Mouse (Mus musculus) megakaryocyte progenitor cell, adult 5-6 weeks (primary cell): Measurements from ENCODE around the gene Astl. TPM values are rescaled to one million over a fixed set of nuclear protein-coding genes. Genes with fewer than 3 reads are reported as not detected.
A peak's percentile ranks its signal among the peaks of the same experiment; 100 is the strongest.

Experiments
- ATAC-seq: replicated peaks from 2 replicates; pipeline ENCODE4 v1.8.0; 2016; ENCODE audit warnings: mild to moderate bottlenecking, moderate TSS enrichment, inconsistent platforms; ENCODE audit not compliant: poor library complexity
- total RNA-seq, 2 experiments: library from RNA; stranded (forward) in 1 of 2; stranded (reverse) in 1 of 2; fragments of 157-497, 149-512 nt in 1 of 2; fragments of 200-1000 nt in 1 of 2; gene quantifications; 2 replicates each; pipeline versions ENCODE4 v1.2.3 to v1.2.4; 2015 to 2017

The Astl gene
- total RNA-seq, 2 experiments from 2014 or later = 0.30 TPM; not detected in 1

DNA sequence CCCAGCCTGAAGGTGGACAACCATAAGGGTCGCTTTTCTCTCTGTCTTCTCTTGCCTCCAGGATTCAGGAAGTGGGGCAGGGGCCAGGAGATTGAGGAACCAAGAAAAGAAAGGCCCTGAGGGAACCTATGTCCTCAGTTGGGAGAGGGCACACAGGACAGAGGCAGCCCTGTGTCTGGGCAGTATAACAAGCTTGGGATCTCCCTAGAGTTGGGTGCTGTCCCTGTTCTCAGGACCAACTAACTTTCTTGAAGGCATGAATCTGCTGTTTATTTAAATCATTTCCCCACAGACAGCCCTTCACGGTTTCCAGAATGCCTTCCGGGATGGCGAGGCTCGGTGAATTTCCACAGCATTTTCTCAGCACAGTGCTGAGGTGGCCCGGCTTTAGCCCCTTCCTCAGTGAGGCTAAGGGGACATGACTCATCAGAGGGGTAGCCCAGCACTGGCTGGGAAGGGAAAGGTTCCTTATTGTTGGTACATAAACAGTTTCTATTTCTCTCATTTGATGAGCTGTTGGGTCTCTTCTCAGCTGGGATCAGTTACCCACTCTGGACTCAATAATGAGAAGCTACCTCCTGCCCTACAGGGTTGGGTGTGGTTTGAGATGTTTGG, 15.7 kb upstream of the Astl start:
- peak; percentile 54 for ATAC-seq

- no peak for ATAC-seq
Observed at GRCm38 (mm10) chr2:127323667-127324066, 14.8 kb upstream of the Astl start.

DNA sequence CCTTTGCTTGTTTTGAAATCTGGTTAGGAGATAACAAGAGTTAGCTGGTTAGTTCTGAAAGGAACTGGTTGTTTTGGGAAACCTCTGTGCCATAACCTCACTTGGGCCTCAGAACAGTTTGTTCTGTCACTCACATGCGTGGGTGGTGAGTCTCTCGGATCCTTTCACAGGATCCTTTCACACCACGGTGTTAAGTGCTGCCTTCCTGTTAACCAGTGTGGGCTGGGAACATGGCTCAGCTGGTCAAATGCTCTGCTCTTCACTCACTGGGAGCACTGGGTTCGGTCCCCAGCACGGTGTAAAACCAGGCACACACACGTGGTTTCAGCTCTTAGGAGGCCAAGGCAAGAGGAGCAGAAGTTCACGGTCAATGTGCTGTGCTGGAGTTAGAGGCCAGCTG, 14.0 kb upstream of the Astl start:
- no peak for ATAC-seq

GRCm38 (mm10) chr2:127328090-127328851, 10.2 kb upstream of the Astl start:
- ATAC-seq = peak; percentile 89

- ATAC-seq = no peak
Observed at GRCm38 (mm10) chr2:127332807-127333570, 5.5 kb upstream of the Astl start.

DNA sequence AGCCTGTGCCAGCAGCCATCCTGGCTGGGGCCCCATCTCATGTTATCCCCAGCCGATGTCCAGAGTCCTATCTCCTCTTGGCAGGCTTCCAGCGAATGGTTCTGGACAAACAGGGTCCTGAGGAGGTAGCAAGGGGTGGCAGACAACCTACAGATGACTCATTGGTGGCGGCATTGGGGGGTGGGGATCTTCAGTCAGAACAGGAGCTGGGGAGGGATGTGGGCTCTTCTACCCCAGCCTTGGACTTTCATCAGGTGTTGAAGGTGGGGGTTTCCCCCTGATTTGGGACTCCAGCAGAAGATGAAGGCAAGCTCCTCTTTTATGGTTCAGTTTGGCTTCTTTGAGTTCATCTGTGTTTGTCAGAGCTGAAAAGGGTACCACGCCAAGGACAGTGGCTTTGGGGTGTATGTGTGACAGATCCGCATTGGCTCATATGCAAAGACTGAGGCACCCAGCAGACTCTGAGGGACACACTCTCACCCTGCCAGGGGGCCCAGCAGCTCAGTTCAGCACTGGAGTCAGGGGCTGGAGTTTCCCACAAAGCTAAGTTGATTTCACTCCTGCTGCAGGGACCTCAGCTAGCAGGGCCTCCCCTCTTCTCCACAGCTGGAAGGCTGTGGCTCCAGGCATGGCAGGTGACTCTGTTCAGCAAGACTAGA, 4.4 kb upstream of the Astl start:
- ATAC-seq = no peak

DNA sequence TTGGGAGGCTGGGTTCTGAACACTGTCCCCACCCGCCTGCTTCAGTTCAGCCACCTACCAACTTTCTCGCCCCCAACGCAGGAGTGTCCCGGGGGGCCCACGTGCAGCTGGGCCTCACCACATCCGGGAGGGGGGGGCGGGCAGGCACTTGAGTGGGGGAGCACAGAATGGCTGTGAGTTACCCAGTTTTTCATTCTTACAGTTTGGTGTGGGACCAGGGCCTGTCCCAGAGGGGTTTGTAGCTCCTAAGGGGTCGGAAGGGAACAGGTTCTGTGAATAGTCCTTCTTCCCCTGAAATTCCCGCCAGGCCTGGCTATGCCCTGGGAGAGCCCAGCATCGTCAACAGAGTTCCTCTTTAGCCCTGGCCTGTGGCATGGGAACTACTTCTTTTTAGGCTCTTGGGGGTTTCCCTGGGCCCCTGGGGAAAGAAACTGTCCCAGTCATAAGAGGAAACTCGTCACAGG, 3.3 kb upstream of the Astl start:
- ATAC-seq = 0 out of 2 replicates have a peak, but pooled peaks have one; percentile 7

DNA sequence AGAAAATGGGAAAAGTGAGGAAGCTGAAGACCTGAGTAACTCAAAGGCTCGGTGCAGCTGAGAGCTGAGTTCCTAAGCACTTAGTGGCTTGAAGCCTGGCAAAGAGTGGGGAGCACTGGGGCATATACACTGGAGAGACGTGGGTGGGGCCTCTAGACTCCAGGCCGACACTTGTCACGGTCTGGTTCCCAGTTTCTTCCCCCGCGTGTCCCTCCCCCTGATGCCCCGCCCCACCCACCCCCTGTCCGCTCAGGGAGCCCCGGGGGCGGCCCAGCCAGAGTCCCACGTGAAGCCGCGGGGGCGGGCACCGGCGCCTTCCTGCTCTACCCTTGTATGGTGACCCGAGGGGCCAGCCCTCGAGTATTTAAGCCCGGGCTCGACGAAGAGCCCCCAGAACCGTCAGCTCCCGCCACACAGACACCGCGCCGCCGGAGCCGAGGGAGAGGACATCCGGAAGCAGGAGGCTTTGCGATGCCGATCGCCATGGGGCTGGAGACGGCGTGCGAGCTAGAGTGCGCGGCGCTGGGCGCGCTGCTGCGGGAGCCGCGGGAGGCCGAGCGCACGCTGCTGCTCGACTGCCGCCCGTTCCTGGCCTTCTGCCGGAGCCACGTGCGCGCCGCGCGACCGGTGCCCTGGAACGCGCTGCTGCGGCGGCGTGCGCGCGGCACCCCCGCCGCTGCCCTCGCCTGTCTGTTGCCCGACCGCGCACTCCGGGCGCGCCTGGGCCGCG, 2.5 kb upstream of the Astl start, which contains the start of gene Dusp2:
TSS of gene Dusp2 (plus strand) at position 393 of the 730 bp plus-strand sequence.
- peak; percentile 56 for ATAC-seq

DNA sequence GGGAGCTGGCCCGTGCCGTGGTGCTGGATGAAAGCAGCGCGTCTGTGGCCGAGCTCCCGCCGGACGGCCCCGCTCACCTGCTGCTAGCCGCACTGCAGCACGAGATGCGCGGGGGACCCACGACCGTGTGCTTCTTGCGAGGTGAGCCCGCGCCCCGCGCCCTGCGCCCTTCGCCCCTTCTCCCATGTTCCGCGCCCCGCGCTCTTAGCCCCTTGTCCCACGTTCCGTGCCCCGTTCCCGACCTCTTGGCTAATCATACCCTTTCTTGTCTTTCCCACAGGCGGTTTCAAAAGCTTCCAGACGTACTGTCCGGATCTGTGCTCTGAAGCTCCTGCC, 2.0 kb upstream of the Astl start:
- ATAC-seq = no peak; the same call in 1 of the 2 replicates

DNA sequence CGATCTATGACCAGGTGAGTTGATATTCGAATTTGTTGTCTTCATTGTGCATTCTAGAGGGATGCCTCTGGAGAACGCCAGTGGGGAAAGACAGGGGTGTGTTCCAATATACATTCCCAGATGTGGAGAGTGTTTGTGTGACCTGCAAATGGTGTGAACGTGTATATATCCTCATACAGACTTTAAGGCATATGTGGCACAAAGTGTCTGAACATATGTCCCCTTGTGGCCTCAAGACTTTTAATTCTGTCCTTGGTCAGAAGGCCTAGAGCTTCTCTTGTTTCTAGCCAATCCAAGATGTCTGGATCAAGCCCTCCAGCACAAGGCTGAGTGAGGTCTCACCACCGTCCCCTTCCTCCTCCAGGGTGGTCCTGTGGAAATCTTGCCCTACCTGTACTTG, 1.6 kb upstream of the Astl start:
- no peak for ATAC-seq

DNA sequence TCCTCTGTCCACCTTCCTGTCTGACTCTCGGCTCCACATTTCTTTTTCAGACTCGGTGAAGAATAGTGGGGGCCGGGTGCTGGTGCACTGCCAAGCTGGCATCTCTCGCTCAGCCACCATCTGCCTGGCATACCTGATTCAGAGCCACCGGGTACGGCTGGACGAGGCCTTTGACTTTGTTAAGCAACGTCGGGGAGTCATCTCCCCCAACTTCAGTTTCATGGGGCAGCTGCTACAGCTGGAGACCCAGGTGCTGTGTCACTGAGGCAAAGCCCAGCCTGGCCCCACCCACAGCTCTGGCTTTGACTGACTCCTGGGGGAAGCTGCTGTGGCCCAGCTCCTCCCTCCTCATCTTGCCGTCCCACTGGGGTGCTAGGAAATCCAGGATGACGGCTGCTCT, 908 bp upstream of the Astl start:
- ATAC-seq = peak; percentile 35

DNA sequence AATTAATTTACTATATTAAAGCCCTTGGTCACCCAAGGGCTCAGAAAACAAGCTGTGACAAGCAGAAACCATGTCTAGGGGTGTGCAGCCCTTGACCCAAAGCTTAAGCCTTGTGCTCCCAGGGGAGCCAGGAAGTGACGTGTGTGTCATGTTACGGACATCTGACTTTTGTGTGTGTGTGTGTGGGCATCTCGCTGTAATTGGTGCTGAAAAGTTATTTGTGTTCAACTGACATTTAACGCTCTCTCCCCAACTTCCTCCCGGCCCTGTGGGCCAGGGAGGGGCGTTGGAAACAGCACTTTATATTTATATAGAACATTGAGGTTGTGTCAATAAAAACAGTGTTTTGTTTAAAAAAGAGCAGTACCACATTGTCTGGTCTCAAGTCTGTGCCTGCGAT, 427 bp upstream of the Astl start:
- ATAC-seq = no peak

DNA sequence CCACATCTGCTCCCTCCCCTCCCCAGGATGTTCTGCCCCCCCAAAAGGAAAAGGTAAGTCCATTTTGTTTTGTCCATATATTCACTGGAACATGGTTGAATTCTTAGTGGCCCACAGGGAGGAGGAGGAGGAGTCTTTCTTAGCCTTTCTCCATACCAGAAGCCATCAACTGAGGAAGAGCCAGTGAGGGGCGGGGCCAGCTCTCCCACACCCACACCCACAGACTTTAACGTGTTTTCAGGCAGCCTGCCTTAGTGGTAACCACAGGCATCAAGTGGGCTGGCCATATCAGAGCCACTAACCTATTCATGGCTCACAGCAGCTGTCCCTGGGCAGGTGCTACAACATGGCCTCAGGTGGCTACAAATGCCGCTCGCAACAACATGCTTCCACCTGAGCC, 394 bp downstream of the Astl start:
- ATAC-seq = peak; percentile 32

DNA sequence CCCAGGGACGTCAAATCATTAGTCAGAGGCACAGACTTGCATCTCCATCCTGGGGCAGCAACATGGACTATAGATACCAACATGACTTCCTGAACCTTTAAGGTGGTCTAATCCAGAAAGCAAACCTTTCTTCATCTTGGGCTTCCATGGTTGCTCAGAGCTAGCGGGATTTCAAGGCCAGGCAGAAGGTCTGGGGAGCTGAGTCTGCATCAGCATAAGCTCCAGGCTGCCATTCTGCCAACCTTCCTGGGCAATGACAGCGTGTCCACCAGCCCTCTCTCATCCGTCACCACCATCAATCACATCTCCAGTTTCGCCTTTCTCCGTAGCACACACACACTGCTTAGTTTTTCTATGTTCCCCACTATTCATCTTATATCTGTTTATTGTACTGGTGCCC, 823 bp downstream of the Astl start:
- ATAC-seq = no peak

- peak; percentile 38 for ATAC-seq
Observed at GRCm38 (mm10) chr2:127341159-127341558, 2.7 kb downstream of the Astl start.

DNA sequence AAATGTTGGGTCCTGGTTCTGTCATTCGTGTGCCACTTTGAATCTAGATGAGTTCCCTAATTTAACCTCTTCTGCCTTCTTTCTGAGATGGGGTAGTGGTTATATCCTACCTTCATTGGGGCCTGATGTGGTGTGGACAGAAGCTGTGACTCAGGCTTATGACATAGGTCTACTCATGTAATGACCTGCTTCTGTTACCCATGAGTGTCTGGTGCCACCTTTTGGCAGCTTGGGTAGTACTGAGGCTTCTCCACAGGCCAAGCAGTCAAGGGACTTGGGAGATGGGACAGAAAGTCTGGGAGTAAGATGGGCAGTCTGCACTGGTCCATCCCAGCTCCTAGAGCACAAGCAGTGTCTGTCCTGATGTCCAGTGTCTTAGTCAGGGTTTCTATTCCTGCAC, 7.9 kb downstream of the Astl start:
- ATAC-seq = peak; percentile 77

DNA sequence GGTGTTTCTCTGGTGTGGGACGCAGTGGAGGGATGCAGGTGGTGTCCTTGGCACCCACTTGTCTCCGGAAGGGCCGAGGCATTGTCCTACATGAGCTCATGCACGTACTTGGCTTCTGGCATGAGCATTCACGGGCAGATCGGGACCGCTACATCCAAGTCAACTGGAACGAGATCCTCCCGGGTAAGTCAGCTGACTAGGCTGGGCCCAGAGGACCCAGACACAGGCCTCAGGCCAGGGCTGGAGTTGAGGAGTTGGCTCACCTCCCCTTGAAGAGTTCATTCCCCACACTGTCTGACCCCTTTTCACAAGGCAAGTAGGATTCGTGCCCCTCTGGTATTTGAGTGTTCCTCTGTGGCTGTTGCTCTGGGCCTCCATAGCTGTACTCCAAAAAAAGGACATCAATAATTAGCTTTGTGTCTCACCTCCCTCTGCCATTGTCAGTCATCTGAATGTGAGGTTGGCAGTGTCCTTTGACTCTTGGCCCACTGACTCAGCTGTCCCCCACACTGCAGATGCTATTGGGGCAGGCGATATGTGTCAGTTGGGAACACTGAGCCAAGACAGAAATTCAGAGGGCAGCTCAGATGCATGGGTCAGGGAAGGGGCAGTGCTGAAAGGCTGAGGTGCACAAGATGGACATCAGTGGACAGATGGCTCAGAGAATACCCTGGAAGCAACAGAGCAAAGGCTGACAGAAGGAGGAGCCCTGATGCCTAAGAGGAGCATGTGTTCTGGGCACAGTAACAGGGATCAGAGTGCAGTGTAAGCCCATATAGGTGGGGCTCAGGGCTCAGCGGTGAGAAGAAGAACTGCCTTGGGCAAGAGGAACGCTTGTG, 8.9 kb downstream of the Astl start:
- no peak for ATAC-seq

- ATAC-seq = no peak
Observed at GRCm38 (mm10) chr2:127353881-127354280, 15.4 kb downstream of the Astl start.

- ATAC-seq = peak; percentile 94
Observed at GRCm38 (mm10) chr2:127362459-127363281, 24.2 kb downstream of the Astl start, which contains the start of gene Adra2b. TSS of gene Adra2b (plus strand) at chr2:127363208.
